Mouse (Mus musculus) kidney, postnatal 4 days (tissue): Measurements from ENCODE around the gene Xab2.
A peak's percentile ranks its signal among the peaks of the same experiment; 100 is the strongest.

ENCODE experiments used
- DNase-seq, 2 experiments: peaks; one replicate each; pipeline ENCODE4 v3.0.0; 2021; ENCODE audit warnings: mixed read lengths in 2 of 2

The Xab2 gene

DNA sequence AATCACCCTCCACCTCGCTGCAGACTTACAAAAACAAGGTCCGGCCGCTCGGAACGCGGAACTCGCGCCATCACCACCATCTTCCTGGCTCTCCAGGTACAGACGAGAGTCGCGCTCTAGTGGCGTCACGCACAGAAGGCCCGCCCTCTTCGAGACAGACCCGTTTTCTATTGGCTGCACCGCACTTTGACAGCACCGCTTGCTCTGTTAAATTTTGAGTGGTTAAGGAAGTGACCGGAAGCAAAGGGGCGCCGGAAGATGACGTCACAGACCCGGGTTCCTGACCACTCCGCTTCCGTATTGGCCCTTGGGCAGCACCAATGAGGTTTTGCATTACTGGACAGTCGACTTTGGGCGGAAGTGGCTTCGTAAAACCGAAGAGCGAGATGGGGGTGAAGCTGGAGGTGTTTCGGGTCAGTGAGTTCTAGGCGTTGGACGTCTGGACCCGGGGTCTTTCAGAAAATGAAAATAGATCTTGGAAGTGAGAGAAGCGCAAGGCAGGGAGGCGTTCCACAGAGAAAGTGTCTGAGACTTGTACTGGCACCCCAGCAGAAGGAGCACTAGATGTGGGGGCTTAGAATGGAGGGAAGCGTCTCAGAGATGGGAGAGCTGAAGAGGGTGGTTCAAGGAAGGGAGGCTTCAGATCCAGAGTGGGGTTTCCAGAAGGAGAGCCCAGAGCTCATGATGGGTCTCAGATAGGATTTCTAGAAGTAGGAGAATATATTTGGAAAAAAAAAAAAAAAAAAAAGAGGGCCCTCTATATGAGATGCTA lies at the start of gene Xab2, which contains the start of gene Pet100:
Xab2 (minus strand) TSS at position 118 of the 772 bp plus-strand sequence.
Pet100 (plus strand) TSS at position 350 of the 772 bp plus-strand sequence.
- DNase-seq, result peak; percentile 99

DNA sequence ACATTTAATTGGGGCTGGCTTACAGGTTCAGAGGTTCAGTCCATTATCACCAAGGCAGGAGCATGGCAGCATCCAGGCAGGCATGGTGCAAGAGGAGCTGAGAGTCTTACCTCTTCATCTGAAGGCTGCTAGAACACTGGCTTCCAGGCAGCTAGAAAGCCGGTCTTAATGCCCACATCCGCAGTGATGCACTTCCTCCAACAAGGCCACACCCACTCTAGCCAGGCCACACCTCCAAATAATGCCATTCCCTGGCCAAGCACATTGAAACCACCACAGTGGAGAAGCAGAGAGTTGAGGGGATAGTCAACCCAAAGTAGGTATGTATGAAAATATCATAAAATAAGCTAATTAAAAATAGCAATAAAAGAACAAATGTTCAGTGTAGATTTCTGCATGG lies 49.3 kb upstream of the Xab2 start:
- DNase-seq, result no peak

DNA sequence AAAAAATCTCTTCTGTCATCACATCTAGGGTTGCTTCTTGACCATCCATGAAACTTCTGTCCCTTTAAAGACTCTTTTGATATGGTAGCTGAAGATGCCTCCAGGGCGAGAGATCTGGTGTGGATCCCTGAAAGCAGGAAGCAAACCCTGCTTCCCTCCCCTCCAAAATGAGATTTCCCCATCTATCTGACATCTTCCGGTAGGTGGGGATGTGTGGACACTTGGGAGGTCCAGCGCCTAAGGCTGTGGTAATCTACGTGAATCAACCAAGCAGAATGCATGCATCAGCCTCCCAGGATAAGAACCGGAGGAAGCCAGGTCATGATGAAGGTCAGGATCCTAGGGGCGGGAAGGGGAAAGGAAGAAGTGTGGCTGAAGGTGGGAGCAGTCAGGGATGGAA lies 44.4 kb upstream of the Xab2 start, which contains the start of gene Mcemp1:
Mcemp1 (plus strand) TSS at position 248 of the 400 bp plus-strand sequence.
- no peak for DNase-seq

DNA sequence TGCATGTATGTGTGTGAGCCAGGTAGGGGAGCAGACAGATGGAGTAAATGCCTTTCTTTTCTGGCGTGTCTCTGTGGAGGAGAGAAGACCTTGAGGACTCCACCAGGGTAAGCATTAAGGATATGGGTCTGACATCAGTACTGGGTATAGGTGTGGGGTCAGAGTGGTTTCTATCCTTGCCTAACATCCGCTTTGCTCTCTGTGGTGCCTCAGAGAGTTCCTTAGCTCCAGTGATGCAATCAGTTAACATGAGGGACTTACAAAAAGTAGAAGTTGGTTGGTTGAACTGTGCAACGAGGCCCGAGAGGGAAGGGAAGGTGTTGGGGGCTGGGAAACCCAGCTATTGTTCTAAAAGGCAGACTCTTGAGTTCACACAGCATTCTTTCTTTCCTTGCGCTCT lies 43.3 kb upstream of the Xab2 start:
- no peak for DNase-seq

DNA sequence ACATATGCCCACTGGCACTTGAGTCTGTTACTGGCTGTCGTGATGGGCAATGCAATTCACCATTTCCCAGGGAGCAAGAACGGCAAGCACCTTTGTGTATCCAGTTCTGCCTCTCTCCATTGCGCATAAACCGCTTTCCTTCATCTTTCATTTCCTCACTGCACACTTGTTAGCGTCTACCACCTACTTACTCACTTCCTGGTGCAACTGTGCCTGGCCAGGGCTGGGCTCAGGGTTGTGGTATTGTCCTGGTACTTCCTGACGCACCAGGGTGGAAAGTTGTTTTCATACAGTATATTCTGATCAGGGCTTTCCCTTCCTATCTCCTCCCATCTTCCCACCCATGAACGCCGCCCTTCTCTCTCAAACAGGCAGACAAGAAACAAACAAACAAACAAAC lies 39.8 kb upstream of the Xab2 start:
- no peak for DNase-seq

DNA sequence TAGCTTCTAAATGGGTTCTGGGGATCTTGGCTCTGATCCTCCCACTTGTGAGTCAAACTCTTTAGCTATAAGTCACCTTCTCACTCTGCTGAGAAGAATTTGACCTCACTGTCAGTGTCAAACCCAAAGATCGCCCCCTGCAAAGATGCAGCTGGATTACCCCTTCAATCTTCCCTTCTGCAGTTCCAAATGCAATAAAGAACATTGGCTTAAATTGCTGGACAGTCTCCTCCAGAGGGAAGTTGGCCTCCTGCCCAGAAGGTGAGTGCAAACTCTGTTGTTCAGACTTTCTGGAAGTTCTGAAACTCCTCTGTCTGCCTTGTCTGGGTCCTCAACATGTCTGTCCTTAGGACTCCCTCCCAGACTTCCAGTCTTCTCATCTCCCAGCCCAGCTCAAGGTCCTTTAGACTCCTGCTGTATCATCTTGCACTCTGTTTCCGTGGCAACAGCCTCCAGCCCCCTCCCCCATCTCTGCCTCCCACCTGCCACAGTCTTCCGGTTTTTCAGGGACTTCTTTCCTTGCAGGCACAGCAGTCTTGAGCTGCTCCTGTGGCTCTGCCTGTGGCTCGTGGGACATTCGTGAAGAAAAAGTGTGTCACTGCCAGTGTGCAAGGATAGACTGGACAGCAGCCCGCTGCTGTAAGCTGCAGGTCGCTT lies 35.7 kb upstream of the Xab2 start:
- peak in 1 of 2 experiments; percentile 18 for DNase-seq

DNA sequence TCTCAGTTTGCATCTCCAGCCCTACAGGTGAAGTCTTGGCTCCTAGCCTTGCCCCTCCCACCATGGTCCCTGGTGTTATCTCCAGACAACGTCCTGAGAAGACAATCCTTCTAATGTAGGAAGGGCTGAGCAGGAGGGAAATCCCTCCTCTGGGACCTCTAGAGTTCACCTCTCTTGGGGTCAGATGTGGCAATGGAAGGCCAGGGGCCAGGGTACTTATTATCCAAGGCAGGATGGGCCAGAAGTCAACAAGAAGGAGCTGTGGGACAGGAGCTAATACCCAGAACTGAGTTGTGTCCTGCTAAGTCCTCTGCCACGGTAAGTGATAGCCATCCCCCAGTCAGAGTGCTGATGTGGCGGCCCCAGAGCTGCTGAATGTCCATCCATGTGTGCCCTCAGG lies 34.4 kb upstream of the Xab2 start, which contains the start of gene Retn:
Retn (plus strand) TSS at position 245 of the 400 bp plus-strand sequence.
- no peak for DNase-seq

DNA sequence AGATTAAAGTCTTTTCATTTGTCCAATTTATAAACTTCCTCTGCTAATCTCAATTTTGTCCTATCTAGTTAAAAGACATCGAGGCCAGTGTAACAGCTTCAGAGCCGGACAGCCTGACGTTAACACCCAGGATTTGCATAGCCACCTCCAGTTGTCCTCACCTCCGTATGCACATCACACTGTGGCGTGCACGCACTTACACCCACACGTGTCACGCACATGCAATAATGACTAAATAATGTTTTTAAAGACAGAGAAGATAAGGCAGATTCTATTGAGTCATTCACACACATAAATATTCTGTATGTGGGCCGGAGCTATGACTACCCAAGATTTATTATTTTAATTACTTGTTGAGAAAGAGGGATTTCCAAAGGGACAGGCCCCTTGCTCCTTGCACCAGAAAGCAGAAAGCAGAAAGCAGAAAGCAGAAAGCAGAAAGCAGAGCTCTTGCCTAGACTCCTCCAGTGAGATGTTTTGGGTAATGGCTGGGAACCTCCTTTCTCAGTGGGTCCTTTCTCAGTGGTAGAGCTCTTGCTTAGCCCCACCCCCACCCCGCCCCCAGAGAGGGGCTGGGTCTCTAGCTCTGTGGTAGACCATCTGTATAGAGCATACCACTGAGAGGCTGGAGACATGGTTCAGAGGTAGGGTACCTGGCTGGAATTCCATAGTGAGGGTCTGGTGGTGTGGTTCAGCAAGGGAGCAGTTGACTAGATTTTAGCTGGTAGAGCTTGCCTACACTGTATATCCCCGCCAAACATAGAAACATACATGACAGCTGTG lies 33.8 kb upstream of the Xab2 start:
- DNase-seq, result no peak

DNA sequence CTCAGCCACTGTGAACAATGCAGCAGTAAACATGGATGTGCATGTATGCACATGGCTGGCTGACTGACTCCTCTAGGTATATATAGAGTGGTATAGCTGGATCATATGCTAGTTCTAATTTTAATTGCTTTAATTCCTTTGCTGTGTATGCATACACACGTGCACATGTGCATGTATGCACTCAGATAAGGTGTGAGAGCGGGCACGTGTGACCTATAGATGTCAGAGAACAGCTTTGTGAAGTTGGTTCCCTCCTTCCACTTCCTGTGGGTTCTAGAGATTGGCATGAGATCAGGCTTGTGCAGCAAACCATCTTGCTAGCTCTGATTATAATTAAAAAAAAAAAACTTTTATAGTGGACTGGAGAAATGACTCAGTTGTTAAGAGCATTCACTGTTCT lies 31.7 kb upstream of the Xab2 start:
- no peak for DNase-seq

DNA sequence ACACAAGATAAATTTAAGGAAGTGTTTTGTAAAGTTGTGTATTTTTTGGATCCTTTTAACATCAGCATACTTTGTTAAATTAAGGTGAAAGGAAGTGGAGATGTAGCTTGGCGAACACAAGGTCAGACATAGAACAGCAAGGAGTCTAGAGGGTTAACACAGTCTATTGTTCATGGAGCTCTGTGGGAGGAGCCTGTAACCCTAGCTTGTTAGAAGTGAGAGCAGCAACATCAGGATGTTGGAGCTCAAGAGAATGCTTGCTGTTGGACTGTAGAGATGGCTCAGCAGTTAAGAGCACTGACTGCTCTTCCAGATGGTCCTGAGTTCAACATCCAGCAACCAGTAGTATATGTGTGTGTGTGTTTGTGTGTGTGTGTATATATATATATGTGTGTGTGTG lies 27.9 kb upstream of the Xab2 start:
- DNase-seq, result no peak

DNA sequence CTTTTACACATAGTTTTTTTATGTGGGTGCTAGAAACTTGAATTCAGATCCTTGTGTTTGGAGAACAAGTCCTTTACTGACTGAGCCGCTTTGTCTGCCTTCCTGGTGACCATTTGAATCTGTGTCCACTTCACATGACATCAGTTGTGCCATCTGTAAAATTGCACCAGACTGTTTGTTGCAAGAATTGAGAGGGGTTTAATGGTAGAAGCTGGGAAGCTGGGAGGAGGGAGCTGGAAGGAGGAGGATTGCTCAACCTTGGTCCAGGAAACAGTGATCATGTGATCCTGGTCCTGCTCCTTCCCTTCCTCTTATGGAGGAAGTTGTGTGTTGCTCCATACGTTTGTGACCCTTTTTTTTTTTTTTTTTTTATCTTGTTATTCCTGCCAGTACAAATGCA lies 27.2 kb upstream of the Xab2 start:
- DNase-seq, result no peak

DNA sequence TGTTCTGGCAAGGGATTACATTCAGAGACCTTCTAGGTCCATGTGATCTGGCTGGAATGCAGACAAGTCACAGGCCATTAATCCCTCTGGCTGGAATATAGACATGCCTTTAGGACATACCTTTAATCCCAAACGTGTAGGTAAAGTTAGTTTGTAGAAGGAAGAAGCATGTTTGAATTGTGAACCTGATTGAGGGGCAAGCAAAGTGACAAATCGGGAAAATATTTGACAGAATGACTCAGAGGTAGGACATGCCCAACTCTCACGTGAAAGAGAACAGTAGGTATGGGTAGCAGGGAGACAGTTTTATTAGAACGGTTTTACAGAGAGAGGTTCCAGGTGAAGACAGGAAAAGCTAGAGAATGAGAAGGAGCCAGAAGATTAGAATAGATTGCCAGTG lies 26.4 kb upstream of the Xab2 start:
- DNase-seq, result no peak

DNA sequence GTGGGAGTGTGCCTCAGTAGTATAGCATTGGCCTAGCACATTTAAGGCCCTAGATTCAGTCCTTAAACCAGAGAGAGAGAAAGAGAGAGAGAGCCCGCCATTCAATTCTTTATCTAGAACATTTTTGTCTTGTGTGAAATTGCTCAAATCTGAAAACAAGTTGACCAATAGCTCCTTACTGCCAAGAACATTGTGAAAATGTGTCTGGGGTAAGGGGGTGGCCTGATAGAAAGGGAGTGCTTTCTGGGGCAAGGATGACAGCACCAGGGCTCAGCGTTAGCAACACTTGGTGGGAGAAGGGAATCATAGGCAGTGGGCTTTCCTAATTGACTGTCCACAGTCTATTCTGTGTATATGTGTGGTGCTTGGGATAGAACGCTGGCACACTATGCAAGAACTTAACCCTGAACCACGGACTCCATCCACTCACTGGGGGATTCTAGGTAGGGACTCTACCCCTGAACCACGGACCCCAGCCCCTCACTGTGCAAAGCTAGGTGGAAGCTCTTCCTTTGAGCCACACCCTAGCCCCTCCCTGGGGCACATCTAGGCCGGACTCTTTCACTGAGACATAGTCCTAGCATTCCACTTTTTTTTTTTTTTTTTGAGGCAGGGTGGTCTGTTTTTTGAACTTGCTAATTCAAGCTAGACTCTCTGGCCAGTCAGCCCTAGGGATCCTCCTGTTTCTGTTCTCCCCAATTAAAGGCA lies 25.9 kb upstream of the Xab2 start:
- DNase-seq, result no peak

DNA sequence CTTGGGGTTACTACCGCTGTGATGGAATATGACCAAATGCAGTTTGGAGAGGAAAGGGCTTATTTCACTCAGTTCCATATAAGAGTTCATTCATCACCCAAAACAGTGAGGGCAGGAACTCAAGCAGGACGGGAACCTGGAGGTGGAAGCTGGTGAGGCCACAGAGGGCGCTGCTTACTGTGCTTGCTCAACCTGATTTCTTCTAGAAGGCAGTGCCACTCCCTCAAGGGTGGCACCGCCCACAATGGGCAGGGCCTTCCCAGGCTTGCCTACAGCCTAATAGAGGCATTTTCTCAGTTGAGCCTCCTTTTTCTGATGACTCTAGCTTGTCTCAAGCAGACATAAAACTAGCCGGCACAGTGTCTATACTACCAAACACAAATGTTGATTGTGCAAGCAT lies 24.7 kb upstream of the Xab2 start:
- DNase-seq, result peak; percentile 61 to 76

DNA sequence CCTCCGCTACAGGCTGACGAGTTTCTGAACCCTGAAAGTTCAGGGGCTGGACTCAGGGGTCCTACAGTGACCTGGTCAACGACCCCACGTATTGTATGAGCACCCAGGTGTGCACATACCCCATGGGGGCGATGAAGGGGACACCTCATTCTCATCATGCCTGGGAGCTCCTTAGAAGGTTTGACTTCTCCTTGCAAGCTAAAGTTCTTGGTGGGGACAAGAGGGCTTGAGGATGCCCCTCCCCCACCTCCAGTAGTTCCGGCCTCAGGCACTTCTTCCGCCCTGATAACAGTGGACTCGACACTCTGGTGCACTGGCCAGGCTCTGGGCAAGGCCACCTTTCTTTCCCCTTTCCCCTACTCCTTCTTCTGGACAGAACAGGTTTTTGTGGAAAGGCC lies 10.4 kb upstream of the Xab2 start:
- DNase-seq, result peak; percentile 42 to 61

DNA sequence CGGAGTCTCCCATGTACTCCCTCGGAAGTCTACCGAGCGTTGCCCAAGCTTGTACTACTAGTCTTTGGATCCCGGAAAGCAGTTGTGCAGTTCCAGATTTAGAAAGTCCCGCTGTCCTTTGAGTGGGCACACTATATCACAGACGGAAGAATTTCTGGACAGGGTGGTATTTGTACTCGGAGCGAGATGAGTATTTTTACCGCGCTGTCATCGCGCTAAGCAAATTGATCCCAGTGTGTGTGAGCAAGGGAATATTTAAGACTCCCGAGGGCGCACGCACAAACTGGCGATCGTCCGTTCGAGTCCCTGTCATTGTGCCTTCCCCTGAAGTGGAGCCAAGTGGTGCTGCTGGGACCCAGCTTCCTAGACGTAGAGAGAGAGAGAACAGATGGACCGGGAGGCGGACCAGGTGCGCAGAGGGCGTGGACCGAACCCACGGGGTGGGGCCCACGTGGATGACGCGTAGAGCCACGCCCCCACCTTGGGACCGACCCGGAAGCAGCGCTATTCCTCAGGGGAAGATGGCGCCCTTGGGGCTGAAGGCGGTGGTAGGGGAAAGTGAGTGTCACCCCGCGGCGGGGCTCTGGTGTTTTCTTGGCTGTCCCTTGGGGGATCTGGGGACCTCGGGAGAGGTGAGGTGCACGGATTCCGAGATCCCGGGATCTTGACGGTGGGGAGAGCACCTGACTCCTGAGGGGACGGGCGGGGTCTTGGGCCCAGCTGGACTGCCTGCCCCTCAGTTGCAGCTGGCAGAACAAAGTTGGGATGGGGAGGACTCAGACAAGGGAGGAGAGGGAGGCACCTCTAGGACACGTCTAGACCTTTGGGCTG lies 9.7 kb upstream of the Xab2 start, which contains the start of gene Stxbp2:
Stxbp2 (plus strand) TSS at position 309 of the 831 bp plus-strand sequence.
- peak; percentile 83 to 90 for DNase-seq

DNA sequence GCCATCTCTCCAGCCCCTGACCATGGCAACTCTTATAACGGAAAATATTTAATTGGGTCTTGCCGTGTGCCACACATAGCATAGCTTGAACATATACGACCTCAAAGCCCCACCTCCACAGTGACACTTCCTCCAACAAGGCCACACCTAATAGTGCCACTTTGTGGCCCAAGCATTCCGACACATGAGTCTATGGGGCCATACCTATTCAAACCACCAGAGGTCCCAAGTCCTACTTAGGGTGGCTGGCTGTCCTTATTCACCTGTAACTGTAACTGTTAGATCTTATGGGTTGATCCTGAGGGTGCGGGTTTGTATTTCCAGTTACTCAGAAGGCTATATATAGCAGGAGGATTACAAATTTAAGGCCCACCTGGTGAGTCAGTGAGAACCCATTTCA lies 6.9 kb upstream of the Xab2 start:
- peak; percentile 44 to 56 for DNase-seq

DNA sequence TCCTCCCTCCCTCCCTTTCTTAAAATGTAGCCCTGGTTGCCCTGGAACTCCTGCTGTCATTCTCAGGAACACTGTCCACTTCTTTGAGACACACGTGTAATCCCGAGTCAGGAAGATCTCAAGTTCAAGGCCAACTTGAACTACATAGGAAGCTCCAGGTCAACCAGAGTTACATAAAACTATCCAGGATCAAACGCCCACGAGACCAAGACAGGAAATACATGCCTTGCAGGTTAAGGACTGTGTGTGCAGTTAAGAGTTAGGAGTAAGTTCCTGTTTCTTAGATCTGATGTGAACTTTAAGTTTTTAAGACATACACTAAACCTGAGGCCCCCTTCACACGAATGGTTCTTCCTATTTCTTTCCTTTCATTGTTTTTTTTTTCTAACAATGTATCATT lies 5.9 kb upstream of the Xab2 start:
- no peak for DNase-seq

DNA sequence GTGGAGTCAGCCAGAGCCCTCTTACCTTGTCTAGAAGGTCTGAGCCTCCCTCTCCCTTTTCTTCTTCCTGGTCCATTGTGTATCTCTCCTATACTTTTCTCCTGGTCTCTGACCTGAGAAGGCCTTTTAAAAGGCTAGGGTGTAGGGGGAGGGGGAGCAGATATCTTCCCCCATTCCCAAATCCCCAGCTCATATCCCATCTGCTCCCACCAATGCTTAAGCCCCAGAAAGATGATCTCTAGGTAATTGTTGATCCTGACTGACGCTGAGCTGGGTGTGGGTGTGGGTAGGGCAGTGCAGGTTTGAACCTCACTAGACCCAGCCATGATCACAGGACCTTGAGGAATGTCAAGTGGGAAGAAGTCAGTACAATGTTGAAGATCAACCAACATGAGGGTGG lies 4.3 kb upstream of the Xab2 start, which contains the start of gene Pcp2:
Pcp2 (minus strand) TSS at position 101 of the 400 bp plus-strand sequence.
- no peak for DNase-seq

DNA sequence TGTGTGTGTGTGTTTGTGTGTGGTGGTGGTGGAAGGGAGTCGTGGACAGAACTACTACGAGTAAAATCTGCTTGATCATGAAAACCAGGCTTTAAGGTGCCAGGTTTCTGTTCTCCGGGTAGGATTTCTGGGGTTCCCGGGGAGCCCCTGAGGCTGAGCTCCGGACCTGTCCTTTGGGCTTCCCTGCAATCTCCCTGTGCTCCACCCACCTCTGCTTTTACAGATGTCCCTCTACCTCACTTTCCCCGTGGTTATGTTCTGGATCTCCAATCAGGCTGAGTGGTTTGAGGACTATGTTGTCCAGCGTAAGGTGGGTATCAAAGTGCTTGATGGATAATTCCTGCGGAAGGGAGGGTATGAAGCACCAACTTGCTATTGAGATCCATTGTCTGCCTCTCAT lies 1.0 kb upstream of the Xab2 start:
- DNase-seq, result no peak

DNA sequence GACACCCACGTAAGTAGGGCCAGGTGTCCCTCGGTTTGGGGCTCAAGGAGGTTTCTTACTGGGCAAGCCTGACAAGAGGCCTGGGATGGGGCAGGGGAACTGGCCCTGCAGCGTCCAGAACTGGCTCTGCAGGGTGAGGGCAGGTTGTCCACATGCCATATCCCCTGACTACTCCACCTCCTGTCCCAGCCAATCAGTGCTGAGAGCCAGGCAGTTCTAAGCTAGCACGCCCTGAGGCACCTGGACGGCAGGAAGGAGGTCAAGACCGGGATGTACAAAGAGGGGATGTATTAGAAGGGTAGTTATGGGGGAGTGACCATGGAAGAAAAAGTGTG lies 11.3 kb downstream of the Xab2 start:
- peak in 1 of 2 experiments; percentile 49 for DNase-seq
